Mouse (Mus musculus) kidney, embryonic 16.5 days (tissue): ENCODE measurements at regions not wholly inside any gene's neighbourhood (a gene's known extent, or its start where the extent isn't known, plus 50 kb on each side); places are given as distances from the start of the nearest gene placed in this dataset.

ENCODE experiments used
- ATAC-seq: fragments of 200-750 bp; cut with Nextera tagmentation; 2 replicates; pipeline ENCODE4 v1.8.0; 2017; ENCODE audit warnings: moderate TSS enrichment; ENCODE audit not compliant: low FRiP score, low TSS enrichment
- H3K27ac ChIP-seq: fragments of 300-500 bp; sonication (generic); 2 replicates; pipeline ENCODE4 v1.5.1; 2014; ENCODE audit warnings: low read length
- H3K27me3 ChIP-seq: fragments of 300-500 bp; sonication (generic); 2 replicates; pipeline ENCODE4 v1.6.1; 2014; ENCODE audit warnings: low read length, control low read depth, mixed read lengths; ENCODE audit not compliant: insufficient read depth
- H3K36me3 ChIP-seq: fragments of 300-500 bp; sonication (generic); 2 replicates; pipeline ENCODE4 v1.6.1; 2014; ENCODE audit warnings: low read length, control low read depth, mixed read lengths; ENCODE audit not compliant: insufficient read depth
- H3K4me1 ChIP-seq: fragments of 300-500 bp; sonication (generic); 2 replicates; pipeline ENCODE4 v1.6.1; 2014; ENCODE audit warnings: low read length, control low read depth, mixed read lengths; ENCODE audit not compliant: insufficient read depth
- H3K4me2 ChIP-seq: fragments of 300-500 bp; sonication (generic); replicated peaks from 2 replicates; pipeline ENCODE4 v1.6.1; 2014; ENCODE audit warnings: low read depth, low read length
- H3K4me3 ChIP-seq: fragments of 300-500 bp; sonication (generic); 2 replicates; pipeline ENCODE4 v1.5.1; 2014; ENCODE audit warnings: mild to moderate bottlenecking, low read length
- H3K9ac ChIP-seq: fragments of 300-500 bp; sonication (generic); replicated peaks from 2 replicates; pipeline ENCODE4 v1.6.1; 2014; ENCODE audit warnings: low read length
- H3K9me3 ChIP-seq: fragments of 300-500 bp; sonication (generic); 2 replicates; pipeline ENCODE4 v1.6.1; 2016; ENCODE audit warnings: low read length, control low read depth
- WGBS: fragments of 180-500 bp; shearing (Covaris S2); extraction: QIAGEN DNeasy Blood & Tissue Kit; methylation state at CpG from one replicate; pipeline ENCODE4 v1.1.7; 2014; 5-methylcytosine and 5-hydroxymethylcytosine counted together

DNA sequence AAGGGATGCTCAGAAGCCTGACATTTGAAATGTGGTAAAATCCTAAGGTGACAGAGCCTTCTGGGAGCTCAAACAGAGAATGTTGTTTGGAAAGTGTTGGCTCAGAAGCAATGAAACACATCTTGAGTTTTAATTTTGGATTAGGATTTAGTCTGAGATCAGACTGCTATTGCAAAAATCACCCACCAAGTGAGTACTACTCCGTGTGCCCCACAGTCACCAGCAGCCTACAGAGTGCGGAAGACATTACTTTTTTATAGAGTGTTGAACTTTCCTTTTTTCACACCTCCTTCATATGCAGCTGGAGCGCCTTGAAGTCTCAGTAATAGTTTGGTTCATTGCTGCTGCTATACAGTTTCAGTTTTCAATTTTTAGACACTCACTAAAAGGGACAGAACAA lies 805.1 kb upstream of the Pcdh17 start:
- H3K9me3 ChIP-seq, result no peaks in the 10 kb centered on the region
- no peaks in the 10 kb centered on the region for H3K36me3 ChIP-seq
- H3K4me3 ChIP-seq, result no peak overlapping the region
- no peak for ATAC-seq
- no peak overlapping the region for H3K4me2 ChIP-seq
- no peaks in the 10 kb centered on the region for H3K4me1 ChIP-seq
- WGBS, result 79% methylated on average over 3 of the region's 3 CpGs
- H3K9ac ChIP-seq, result no peak overlapping the region
- no peak overlapping the region for H3K27ac ChIP-seq
- H3K27me3 ChIP-seq, result no peaks in the 10 kb centered on the region

- Histone ChIP-seq H3K4me3 (no peak overlapping the region), H3K4me1 (no peaks in the 10 kb centered on the region), H3K27me3 (no peaks in the 10 kb centered on the region), H3K9ac (no peak overlapping the region), H3K4me2 (no peak overlapping the region), H3K9me3 (no peaks in the 10 kb centered on the region), H3K36me3 (no peaks in the 10 kb centered on the region), H3K27ac (no peak overlapping the region)
- ATAC-seq, result no peak
- 85% methylated on average over 3 of the region's 3 CpGs for WGBS
These were observed 803.4 kb upstream of the Pcdh17 start for GRCm38 (mm10) chr14:83639813-83640481.

DNA sequence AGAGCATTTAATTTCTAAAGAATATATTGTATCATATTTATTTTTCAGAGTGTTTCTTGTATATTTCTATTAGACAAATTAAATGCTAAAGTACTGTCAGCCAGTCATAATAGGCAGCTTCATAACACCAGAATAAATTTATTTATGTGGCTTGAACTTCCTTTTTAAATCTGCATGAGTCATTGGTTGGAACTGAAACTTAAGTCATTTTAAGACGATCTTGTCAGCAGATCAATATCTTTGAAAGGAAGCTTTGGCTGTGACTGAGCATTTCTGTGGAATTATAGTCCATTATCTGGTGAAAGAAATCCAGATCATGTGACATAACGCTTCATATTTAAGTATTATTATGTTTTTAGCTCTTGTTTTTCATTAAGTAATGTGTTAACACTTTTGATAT lies 794.7 kb upstream of the Pcdh17 start:
- H3K27me3 ChIP-seq, result no peaks in the 10 kb centered on the region
- WGBS, result 70% methylated on average over 2 of the region's 2 CpGs
- H3K4me1 ChIP-seq, result no peaks in the 10 kb centered on the region
- H3K27ac ChIP-seq, result no peak overlapping the region
- ATAC-seq, result no peak
- H3K9me3 ChIP-seq, result no peaks in the 10 kb centered on the region
- no peak overlapping the region for H3K9ac ChIP-seq
- no peak overlapping the region for H3K4me2 ChIP-seq
- H3K4me3 ChIP-seq, result no peak overlapping the region
- no peaks in the 10 kb centered on the region for H3K36me3 ChIP-seq

DNA sequence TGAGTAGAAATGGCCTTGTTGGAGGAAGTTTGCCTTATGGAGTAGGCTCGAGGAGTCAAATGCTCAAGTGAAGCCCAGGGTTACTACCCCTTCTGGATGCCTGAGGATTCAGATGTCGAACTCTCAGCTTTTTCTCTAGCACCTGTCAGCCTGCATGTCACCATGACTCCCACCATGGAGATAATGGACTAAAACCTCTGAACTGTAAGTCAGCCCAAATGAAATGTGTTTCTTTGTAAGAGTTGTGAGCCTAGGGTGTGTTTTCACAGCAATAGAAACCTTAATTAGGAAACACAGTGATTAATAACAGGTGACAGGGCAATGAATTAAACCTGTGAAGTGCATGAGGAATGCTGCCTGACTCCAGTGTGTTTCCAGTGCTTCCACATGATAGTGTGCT lies 779.3 kb upstream of the Pcdh17 start:
- peak; percentile 73 for ATAC-seq
- 12% methylated on average over 2 of the region's 2 CpGs for WGBS
- no peak overlapping the region for H3K4me2 ChIP-seq
- H3K9me3 ChIP-seq, result no peaks in the 10 kb centered on the region
- H3K9ac ChIP-seq, result no peak overlapping the region
- no peak overlapping the region for H3K4me3 ChIP-seq
- H3K36me3 ChIP-seq, result no peaks in the 10 kb centered on the region
- H3K27ac ChIP-seq, result no peak overlapping the region
- H3K4me1 ChIP-seq, result no peaks in the 10 kb centered on the region
- H3K27me3 ChIP-seq, result no peaks in the 10 kb centered on the region
